Mouse (Mus musculus) G1E (cell line): ENCODE measurements around the gene Gm49380.

Source experiments
- CTCF ChIP-seq: IDR thresholded peaks from 2 replicates; pipeline ENCODE4 v1.5.1; 2012; ENCODE audit warnings: low read depth, low read length, inconsistent platforms, mixed read lengths
- GATA2 ChIP-seq: IDR thresholded peaks from 2 replicates; pipeline ENCODE4 v1.6.1; 2012; ENCODE audit warnings: low read depth, low read length, inconsistent platforms, borderline replicate concordance
- POLR2AphosphoS5 ChIP-seq: IDR thresholded peaks from 2 replicates; pipeline ENCODE4 v1.6.1; 2012; ENCODE audit warnings: low read depth, low read length, inconsistent platforms; ENCODE audit not compliant: insufficient replicate concordance
- TAL1 ChIP-seq: conservative IDR thresholded peaks from 2 replicates; pipeline ENCODE4 v1.6.1; 2012; ENCODE audit warnings: low read depth, low read length, inconsistent platforms, mixed read lengths

DNA sequence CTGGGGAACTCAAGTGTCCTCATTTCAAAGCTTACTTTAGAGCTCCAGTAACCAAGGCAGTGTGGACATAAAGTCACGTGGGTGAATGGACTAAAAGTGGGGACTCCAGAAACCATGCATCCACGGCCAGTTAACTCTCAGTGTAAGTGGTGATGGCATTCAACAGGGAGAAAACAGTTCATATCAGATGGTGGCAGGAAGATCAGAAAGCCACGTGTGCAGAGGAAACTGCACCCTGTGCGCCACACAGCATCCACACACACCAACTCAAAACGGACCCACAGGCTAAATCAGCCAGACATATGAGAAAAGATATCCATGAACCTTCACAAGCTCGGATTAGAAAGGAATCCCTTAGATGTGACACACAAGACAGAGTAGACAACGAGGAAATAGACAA is 93.3 kb downstream of the Gm49380 start:
- TF ChIP-seq CTCF (no peak), TAL1 (no peak), POLR2AphosphoS5 (no peak), GATA2 (no peak)
